Mouse (Mus musculus) C2C12 (cell line): ENCODE data around the gene Srxn1.

Experiments used
- CTCF ChIP-seq: IDR thresholded peaks from one replicate; pipeline ENCODE4 v1.5.1; 2011; ENCODE audit not compliant: control insufficient read depth, insufficient read depth, insufficient read length
- MYOG ChIP-seq: IDR thresholded peaks from one replicate; pipeline ENCODE4 v1.6.1; 2011; ENCODE audit not compliant: control insufficient read depth, insufficient read length; ENCODE audit errors: extremely low read depth
- USF1 ChIP-seq: IDR thresholded peaks from one replicate; pipeline ENCODE4 v1.6.1; 2011; ENCODE audit warnings: low read depth, mild to moderate bottlenecking, control low read depth, moderate library complexity

- no peak for TF ChIP-seq USF1
- no peak for TF ChIP-seq CTCF
- TF ChIP-seq MYOG, result no peak
These were observed 3.4 kb downstream of the Srxn1 start for GRCm38 (mm10) chr2:152108702-152109101.
